Mouse (Mus musculus) adrenal gland, postnatal 25 days (tissue): ENCODE measurements around the gene Dolk. TPM values are rescaled to one million over a fixed set of nuclear protein-coding genes. Genes with fewer than 3 reads are reported as not detected.
A peak's percentile ranks its signal among the peaks of the same experiment; 100 is the strongest.

Experiments
- DNase-seq: peaks from one replicate; pipeline ENCODE4 v3.0.0; 2021; ENCODE audit warnings: mixed read lengths
- long read RNA-seq: library from polyadenylated mRNA; stranded (forward); transcript quantifications from one replicate; pipeline ENCODE4 v2.0.0, GENCODE M21; 2021
- total RNA-seq: library from RNA; stranded (reverse); gene quantifications from 2 replicates; pipeline ENCODE4 v1.2.3, GENCODE M21; 2021

Gene Dolk
- total RNA-seq: 39.7 and 47.3 TPM in 2 replicates
- long read RNA-seq, transcript Dolk-201 (1 exons, 2,104 nt): major isoform, 93 of 93 reads
- long read RNA-seq, partial matches to known transcripts: 0 of 93 reads
- long read RNA-seq, other reads (novel, unspliced or antisense): 0 of 93 reads

DNA sequence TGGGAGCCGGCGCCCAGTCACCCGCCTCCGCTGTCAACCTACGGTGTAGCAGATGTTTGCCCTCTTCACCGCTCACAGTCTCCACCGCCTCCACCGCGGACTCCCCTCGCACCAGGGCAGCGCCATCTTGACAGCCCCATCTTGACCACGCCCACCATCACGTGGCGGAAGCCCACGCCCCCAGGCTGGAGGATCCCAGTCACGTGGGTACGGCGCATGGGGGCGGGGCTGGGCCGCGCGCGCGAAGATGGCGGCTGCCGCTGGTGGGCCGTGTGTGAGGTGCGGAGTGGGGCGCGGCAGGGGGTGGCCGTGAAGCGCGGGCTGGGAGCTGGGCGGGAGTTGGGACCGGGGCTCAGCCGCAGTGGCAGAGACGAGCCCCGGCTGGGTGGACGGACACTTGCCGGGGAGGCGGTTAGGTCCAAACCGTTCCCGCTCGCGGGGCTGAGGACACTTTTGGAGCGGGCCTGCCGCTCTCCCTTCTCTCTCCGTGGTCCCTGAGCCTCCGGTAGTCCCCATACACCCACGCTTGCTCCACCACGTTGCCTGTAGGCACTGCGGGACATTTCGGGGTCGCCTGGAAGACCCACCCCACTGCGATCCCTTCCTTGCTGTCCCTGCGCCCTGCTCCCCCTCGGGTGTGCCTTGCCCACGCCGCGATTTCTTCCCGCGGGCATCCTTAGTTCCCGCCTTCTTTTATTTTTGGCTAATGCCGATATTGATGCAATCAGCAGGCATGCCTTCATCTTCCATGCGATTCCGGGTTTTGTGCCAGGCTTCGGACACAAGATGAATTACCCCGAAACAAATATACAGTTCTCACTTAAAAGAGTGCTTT, at the start of gene Dolk, which contains the start of gene Nup188:
Gene Dolk, minus strand, starts transcription at position 143 of the 835 bp plus-strand sequence.
Gene Nup188, plus strand, starts transcription at position 206 of the 835 bp plus-strand sequence.
- DNase-seq: peak; percentile 99

DNA sequence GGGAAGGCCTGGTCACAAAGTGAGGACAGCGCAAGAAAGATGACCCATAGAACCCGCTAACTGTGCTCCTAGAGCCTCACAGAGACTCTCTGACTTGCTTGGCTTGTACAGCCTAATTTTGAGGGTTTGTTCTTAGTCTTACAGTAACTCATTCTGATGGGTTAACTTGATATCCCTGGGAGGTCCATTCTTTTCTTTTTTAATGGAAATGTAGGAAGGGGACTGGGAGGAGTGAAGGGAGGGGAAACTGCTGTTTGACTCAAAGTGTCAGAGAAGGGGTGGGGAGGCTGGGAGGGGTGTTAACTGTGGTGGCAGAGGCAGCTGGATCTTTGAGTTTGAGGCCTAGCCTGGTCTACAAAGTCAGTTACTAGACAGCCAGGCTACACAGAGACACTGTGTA, 49.2 kb upstream of the Dolk start:
- no peak for DNase-seq

GRCm38 (mm10) chr2:30328791-30329190, 42.7 kb upstream of the Dolk start:
- DNase-seq: no peak

DNA sequence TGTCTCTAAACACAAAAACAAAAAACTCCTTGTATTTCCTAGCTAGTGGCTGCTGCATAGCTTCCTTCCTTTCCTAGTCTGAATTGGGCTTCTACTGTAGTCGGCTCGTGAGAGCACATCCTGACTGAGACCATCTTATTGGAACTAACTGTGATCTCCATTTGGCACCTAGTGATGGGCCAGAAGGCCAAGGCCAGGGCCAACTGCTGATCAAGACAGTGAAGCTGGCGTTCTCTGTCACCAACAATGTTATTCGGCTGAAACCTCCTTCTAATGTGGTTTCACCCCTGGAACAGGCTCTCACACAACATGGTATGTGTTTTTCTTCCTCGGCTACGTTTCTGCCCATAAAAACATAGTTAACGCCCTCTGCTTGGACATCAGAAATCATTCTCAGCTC, 41.1 kb upstream of the Dolk start:
- DNase-seq: no peak

DNA sequence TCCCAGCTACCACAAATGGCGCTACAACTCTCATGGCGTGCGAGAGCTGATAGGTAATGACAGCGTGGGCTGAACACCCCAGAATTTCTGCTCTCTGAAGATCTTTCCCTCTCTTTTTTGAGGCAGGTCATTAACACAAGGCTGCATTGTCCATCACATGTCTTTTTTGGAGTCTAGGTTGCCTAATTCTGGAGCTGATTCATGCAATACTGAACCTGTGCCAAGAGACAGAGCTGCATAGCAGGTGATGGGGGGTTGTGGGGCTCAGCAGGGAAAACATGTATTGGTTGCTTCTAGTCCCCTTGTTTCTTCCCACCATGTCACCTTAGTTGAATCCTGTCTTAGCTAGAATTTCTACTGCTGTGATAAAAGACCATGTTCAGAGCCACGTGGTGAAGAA, 39.2 kb upstream of the Dolk start:
- no peak for DNase-seq

- DNase-seq: peak; percentile 29
Observed at GRCm38 (mm10) chr2:30323111-30323510, 37.0 kb upstream of the Dolk start.

DNA sequence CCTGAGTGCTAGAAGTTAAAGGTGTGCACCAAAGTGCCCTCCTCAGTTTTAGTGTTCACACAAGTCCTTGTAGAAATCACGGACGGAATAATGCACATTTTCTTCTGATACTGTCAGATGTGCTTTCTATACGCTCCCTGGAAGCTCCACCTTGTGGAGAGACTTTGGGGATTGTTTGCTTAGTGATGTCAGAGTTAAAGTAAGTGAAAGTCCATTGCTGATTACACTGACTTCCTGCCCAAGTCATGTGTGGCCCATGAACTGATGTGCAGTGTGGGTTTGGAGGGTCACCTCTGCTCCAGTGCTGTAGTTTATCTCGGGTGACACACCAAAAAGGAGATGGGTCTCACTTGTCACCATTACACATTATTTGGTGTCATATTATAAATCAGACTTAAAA, 33.1 kb upstream of the Dolk start:
- DNase-seq: no peak

- no peak for DNase-seq
Observed at GRCm38 (mm10) chr2:30316955-30317354, 30.8 kb upstream of the Dolk start.

DNA sequence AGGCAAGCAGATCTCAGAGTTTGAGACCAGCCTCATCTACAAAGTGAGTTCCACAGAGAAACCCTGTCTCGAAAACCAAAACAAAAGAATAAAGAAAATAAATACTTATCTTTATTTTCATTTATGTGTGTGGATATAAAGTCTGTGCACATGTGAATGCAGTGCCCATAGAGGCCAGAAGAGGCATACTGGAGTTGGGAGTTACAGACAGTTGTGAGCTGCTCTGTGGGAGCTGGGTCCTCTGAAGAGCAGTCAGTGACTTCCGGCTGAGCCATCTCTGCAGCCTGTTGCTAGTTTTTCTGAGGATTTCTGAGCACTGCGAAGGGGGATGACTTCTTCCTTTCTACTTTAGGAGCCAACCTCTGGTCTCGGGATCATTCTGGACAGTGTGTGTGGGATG, 30.0 kb upstream of the Dolk start:
- no peak for DNase-seq

DNA sequence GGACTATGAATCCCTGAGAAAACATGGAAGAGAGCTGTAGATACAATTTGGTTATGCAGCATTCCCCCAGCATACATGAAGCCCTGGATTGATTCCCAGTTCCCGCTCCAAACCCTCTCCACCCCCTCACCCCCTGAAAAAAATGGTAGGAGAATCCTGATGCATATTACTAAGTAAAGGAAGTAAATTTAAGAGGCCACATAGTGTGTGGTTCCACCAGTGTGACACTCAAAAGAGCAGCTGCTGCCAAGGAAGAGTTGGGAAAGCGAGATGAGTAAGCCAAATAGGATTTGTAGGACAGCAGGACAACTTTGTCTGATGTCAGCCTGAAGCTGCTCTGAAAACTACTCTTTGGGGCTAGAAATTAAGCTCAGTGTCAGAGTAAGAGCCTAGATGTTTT, 25.3 kb upstream of the Dolk start:
- DNase-seq: no peak

GRCm38 (mm10) chr2:30309351-30309750, 23.2 kb upstream of the Dolk start:
- no peak for DNase-seq

DNA sequence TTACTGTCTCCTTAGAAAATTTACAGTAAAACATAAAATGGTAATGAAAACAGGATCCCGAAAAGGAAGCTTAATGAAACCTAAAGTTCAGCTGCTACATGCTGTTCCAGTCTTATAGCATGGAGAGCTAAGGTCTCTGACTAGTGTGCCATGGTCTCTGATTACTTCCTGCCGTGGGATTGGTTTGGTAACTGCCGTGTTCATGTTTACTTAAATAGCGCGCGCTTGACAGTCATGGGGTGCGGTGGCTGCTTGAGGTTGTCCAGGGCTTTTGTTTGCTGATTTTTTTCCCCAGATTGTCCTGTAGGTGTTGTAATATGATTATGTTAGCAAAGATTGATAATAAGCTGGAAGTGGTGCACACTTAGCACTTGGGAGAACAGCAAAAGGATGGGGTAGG, 20.0 kb upstream of the Dolk start:
- no peak for DNase-seq

DNA sequence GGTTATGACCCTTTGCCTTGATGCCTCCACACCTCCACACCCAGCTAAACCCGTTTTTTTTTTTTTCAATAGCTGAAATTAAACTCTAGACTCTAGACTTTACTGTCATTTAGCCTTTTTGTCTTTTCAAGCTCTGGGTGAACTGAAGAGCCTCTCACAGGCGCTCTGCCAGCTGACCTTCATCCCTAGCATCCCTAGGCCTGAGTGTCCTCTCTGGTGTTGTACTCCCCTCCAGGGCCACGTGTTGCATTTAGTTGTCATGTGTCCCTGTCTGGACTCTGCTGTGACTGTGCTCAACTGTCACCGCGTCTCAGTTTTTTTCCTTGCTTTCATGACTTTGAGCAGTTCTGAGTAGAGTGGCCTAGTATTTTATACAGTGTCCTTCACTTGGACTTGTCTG, 13.8 kb upstream of the Dolk start:
- no peak for DNase-seq

DNA sequence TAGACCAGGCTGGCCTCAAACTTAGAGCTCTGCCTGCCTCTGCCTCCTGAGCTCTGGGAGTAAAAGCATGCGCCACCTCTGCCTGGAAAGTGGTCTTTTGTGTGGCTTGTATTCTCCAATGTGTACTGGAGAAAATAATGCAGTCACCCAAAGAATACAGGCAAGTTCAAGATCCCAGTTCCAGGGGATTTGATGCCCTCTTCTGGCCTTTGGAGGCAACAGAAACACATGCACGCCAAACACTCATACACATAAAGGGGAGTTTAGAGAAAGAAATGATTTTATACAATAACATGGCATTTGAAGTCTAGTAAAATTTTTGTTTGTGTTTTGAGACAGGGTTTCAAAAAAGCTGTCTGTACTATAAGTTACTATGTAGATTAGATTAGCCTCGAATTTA, 13.4 kb upstream of the Dolk start:
- no peak for DNase-seq

DNA sequence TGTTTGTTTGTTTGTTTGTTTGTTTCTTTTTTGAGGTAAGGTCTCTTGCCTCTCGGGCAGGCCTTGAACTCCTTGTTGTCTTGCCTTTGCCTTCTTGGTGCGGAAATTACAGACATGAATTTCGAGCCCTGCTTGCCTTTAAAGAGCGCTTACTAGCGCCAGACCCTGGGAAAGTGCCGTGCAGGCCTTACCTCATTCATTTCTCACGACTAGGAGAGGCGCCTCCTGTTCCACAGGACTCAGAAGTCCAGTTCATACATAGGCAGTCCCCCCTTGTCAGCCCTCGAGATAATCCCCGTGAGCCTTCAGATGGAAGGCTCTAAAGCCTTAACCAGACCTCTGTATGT, 866 bp upstream of the Dolk start:
- DNase-seq: no peak

GRCm38 (mm10) chr2:30285416-30286181, 535 bp downstream of the Dolk start:
- no peak for DNase-seq

DNA sequence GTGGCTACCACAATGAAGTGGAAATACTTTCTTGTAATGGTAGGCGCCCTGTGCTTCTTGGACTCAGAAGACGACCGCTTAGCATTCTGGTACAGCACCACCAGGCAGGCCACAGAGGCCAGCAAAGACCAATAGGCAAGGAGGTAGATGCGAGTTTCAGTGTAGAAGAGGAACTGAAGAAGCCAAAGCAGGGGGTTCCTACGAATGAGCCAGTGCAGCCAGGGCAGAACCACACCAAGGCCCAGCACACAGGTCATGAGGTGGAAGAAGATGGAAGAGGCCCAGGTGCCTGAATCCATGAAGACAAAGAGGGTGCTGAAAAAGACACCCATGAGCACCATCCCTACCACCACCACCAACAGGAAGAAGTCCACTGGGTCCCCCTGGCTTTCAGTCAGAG, 1.1 kb downstream of the Dolk start:
- no peak for DNase-seq

DNA sequence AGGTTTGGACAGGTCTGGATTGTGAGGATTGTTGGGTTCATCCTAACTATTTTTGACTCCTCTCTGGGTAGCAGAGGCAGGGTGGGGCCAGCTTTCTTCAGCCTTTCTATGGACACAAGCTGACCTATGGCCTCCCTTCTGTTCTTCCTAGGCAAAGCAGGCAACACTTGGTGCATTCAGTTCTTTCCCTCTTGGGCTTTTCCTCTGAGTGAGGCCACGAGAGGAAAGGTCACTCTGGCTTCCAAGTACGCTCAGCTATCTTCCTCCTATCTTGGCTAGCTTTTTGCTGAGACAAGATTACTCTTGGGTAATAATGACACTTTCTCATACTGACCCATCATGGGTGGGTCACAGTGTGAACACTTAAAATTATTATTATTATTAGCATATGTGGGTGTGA, 2.9 kb downstream of the Dolk start:
- DNase-seq: no peak

DNA sequence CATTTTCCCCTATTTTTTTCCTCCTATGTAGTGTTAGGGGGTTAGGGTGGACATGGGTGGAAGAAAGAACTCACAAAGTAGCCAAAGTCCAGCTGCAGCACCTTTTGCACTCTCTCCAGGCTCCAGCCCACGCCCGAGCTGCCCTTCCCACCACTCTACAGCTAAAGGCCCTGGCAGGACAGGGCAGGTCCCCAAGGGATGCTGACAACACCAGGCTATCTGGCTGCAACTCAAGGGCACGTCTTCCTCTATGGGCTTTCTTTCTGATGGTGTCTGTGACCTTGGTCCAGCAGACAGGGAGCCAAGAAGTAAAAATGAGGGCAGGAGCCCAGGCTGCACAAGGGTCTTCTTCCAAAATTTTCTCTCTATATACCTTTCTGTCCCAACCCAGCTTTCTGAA, 4.5 kb downstream of the Dolk start:
- DNase-seq: peak; percentile 61

DNA sequence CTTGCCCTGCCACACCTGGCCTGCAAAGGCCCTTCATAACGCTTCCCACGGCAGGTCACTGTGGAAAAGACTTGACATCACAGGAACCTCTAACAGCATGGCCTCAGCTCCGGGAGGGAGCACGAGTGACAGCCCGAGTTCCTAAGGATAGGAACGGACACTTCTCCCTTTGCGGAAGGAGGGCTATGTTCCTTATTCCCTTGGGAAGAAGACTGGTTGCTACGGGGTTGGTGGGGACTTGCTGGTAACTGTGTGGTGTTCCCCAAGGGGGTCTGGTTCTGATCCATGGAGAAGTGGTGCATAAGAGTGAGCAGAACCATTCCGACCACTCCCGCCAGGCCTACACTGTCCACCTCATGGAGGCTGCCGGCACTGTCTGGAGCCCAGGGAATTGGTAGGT, 5.4 kb downstream of the Dolk start, which contains the start of gene Gm28038:
Gene Gm28038, plus strand, starts transcription at position 301 of the 400 bp plus-strand sequence.
- DNase-seq: no peak

- DNase-seq: no peak
Observed at GRCm38 (mm10) chr2:30270134-30270533, 16.0 kb downstream of the Dolk start.

DNA sequence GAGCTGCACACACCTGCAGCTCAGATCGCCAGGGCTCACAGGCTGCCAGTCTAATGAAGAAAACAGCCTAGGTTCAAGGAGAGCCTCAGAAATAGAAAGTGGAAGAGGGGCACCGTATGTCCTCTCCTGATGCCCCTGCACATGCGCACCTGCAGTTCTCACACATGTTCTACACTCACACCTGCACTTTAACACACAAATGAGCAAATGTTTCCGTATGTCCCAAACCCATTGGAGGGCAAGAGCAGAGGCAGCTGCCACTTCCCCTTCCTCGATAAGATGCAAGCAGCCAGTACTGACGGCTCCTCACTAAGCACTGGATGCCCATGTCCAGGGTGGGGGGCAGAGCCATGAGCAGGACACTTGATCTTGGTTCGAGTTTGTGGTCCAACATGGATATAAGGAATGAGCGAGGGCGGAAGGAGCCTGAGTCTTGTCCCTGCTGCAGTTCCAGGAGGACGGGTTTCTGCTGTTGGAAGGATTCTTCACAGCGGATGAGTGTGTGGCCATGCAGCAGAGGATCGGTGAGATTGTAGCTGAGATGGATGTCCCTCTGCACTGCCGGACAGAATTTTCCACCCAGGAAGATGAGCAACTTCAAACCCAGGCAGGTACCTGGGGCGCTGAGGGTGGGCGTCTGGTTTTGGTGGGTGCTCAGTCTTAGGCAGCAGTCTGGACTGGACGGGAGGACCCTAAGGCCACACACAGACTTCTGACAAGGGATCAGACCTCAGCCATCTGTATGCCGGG, 16.7 kb downstream of the Dolk start:
- DNase-seq: no peak

DNA sequence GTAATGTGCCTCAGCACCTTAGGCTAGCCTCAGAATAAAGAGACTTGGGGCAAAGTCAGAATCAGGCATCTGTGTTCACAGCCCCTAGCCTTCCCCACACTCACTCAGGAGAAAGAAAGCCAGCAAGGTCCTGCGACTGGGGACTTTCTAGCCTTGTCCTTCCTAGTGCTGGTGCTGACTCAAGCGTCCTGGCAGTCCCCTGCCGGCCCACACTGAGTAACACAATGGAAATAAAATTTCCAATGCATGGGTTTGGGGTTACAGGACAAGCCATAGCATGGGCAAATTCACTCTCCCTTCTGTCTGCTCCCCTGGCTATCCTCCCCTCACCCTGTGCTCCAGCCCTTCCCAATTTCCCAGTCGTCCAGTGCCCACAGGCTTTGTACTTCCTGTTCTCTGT, 17.8 kb downstream of the Dolk start:
- no peak for DNase-seq
